In genomic region chr14:79330944-79331561, GRCm38 (mm10) we compare ENCODE assay signal across 8 mouse cellular contexts. TPM values are rescaled to one million over a fixed set of nuclear protein-coding genes. Genes with fewer than 3 reads are reported as not detected.
DNase-seq lines count a peak whose midpoint lies in the region; ATAC-seq and TF ChIP-seq lines count a peak whose summit lies in the region.

No protein-coding gene starts in this region.

- H3K9ac ChIP-seq in hindbrain, embryonic 13.5 days: 0 out of 2 replicates have a peak overlapping the region, but pooled peaks have one; percentile 19
- H3K9ac ChIP-seq in midbrain, embryonic 14.5 days (replicated peaks; ENCODE audit: low read length): no peak overlapping the region

- no peak for TF ChIP-seq POLR2A in brain, embryonic 14.5 days (IDR thresholded peaks at IDR 0.05; ENCODE audit: borderline replicate concordance, extremely low read depth, insufficient read depth, insufficient read length, poor library complexity, severe bottlenecking)

- H3K9me3 ChIP-seq in hindbrain, embryonic 13.5 days: no peaks in the 10 kb centered on the region
- no peaks in the 10 kb centered on the region for H3K9me3 ChIP-seq in midbrain, embryonic 14.5 days (ENCODE audit: control insufficient read depth, low read length)

- no peaks in the 10 kb centered on the region for H3K27me3 ChIP-seq in hindbrain, embryonic 13.5 days
- no peaks in the 10 kb centered on the region for H3K27me3 ChIP-seq in midbrain, embryonic 14.5 days (ENCODE audit: control insufficient read depth, insufficient read depth, low read length)

- TF ChIP-seq CTCF in gastrocnemius, adult 2 months (IDR thresholded peaks at IDR 0.05): no peak
- no peak for TF ChIP-seq CTCF in brain, embryonic 14.5 days (IDR thresholded peaks at IDR 0.05; ENCODE audit: borderline replicate concordance, extremely low read depth, insufficient read depth, insufficient read length)
- TF ChIP-seq CTCF in layer of hippocampus, adult 2 months (conservative IDR thresholded peaks at IDR 0.05): no peak

- peaks cover 10% of the 10 kb centered on the region; the same call in 1 of the 2 replicates for H3K4me1 ChIP-seq in hindbrain, embryonic 13.5 days (replicated peaks)
- H3K4me1 ChIP-seq in midbrain, embryonic 14.5 days (ENCODE audit: control insufficient read depth, insufficient read depth, low read length): no peaks in the 10 kb centered on the region

- H3K36me3 ChIP-seq in hindbrain, embryonic 13.5 days: peaks cover 6% of the 10 kb centered on the region
- peaks cover 13% of the 10 kb centered on the region for H3K36me3 ChIP-seq in midbrain, embryonic 14.5 days (ENCODE audit: control insufficient read depth, insufficient read depth, low read length)

- intact Hi-C loops in gastrocnemius, adult 2 months (cut with DNase I): no loop called here

- DNase-seq in gastrocnemius, adult 2 months: no peak
- DNase-seq in gastrocnemius, adult 8-10 months (ENCODE audit: low spot score in 2 of 2): no peak
- DNase-seq in brain, embryonic 14.5 days (ENCODE audit: low read depth): peak; percentile 15
- peak; percentile 30 for DNase-seq in midbrain, embryonic 14.5 days
- no peak for DNase-seq in layer of hippocampus, adult 2 months (ENCODE audit: low spot score in 2 of 2)
- no peak for DNase-seq in left cerebral cortex, adult 11 months (ENCODE audit: low spot score)
- DNase-seq in ovary, adult 18-20 months (ENCODE audit: low spot score): no peak

- 52% methylated on average over 16 of the region's 16 CpGs for WGBS in hindbrain, embryonic 13.5 days
- WGBS in midbrain, embryonic 14.5 days: 52% methylated on average over 16 of the region's 16 CpGs

- peak overlapping the region; percentile 32 for H3K4me3 ChIP-seq in gastrocnemius, adult 2 months
- H3K4me3 ChIP-seq in hindbrain, embryonic 13.5 days: peak overlapping the region; percentile 22; the same call in 1 of the 2 replicates
- no peak overlapping the region; the same call in 1 of the 2 replicates for H3K4me3 ChIP-seq in midbrain, embryonic 14.5 days (replicated peaks; ENCODE audit: low read depth, low read length)
- H3K4me3 ChIP-seq in layer of hippocampus, adult 2 months: no peak overlapping the region

- peak overlapping the region; percentile 52 for H3K27ac ChIP-seq in gastrocnemius, adult 2 months
- H3K27ac ChIP-seq in hindbrain, embryonic 13.5 days: no peak overlapping the region
- H3K27ac ChIP-seq in midbrain, embryonic 14.5 days (replicated peaks; ENCODE audit: low read depth, low read length): no peak overlapping the region
- no peak overlapping the region for H3K27ac ChIP-seq in layer of hippocampus, adult 2 months

- peak; percentile 44; the same call in 1 of the 2 replicates for ATAC-seq in hindbrain, embryonic 13.5 days (ENCODE audit: low FRiP score)
- peak; percentile 27; the same call in 1 of the 2 replicates for ATAC-seq in midbrain, embryonic 14.5 days (ENCODE audit: low FRiP score, low TSS enrichment)

- peak overlapping the region; percentile 32 for H3K4me2 ChIP-seq in hindbrain, embryonic 13.5 days
- H3K4me2 ChIP-seq in midbrain, embryonic 14.5 days (ENCODE audit: low read length): peak overlapping the region; percentile 41

RNA-seq across cellular contexts. Expression of gene Rgcc, which starts 29.6 kb away (rescaled TPM):
- 10 to 100 TPM; 46.9 to 78.3 TPM for total RNA-seq in gastrocnemius, adult 2 months (2021)
- 10 to 100 TPM; 40.3 to 72.6 (median 66.7) TPM for total RNA-seq in gastrocnemius, adult 8-10 months (2022)
- polyA plus RNA-seq in brain, embryonic 14.5 days (2012; rRNA removed): 29.0 and 71.3 TPM in 2 replicates
- 29.4 and 38.8 TPM in 2 replicates for polyA plus RNA-seq in hindbrain, embryonic 13.5 days (2015; fragmentation: Nextera tagmentation; extraction: Ambion mirVana)
- polyA plus RNA-seq in midbrain, embryonic 14.5 days (2014; fragmentation: Nextera tagmentation; extraction: Ambion mirVana): 19.9 and 25.0 TPM in 2 replicates
- total RNA-seq in layer of hippocampus, adult 2 months (2021): 10 to 100 TPM; 37.1 to 40.7 TPM

RNA-seq across cellular contexts. Expression of gene Naa16, which starts 59.5 kb away (rescaled TPM):
- 10 to 100 TPM; 22.3 to 22.9 TPM for total RNA-seq in gastrocnemius, adult 2 months (2021)
- 10 to 100 TPM; 22.9 to 28.9 (median 25.4) TPM for total RNA-seq in gastrocnemius, adult 8-10 months (2022)
- polyA plus RNA-seq in brain, embryonic 14.5 days (2012; rRNA removed): 11.8 and 13.2 TPM in 2 replicates
- polyA plus RNA-seq in hindbrain, embryonic 13.5 days (2015; fragmentation: Nextera tagmentation; extraction: Ambion mirVana): 20.0 and 22.9 TPM in 2 replicates
- 18.4 and 25.2 TPM in 2 replicates for polyA plus RNA-seq in midbrain, embryonic 14.5 days (2014; fragmentation: Nextera tagmentation; extraction: Ambion mirVana)
- total RNA-seq in layer of hippocampus, adult 2 months (2021): 10 to 100 TPM; 13.5 to 15.2 TPM

Comparison
In these comparisons a context has a peak if more than half of its experiments do, and no peak if none do; other contexts are left out.
1. DNase-seq: peak in brain, embryonic 14.5 days (single experiment) and midbrain, embryonic 14.5 days (single experiment); none in gastrocnemius, adult 2 months (single experiment), gastrocnemius, adult 8-10 months (0 of 2), layer of hippocampus, adult 2 months (0 of 2), left cerebral cortex, adult 11 months (single experiment) and ovary, adult 18-20 months (single experiment).
2. H3K4me3 ChIP-seq: peak in gastrocnemius, adult 2 months (single experiment) and hindbrain, embryonic 13.5 days (single experiment); none in midbrain, embryonic 14.5 days (single experiment) and layer of hippocampus, adult 2 months (single experiment).